Mouse (Mus musculus) thymus, adult 18-20 months (tissue): ENCODE results near the gene Trim28.
A peak's percentile ranks its signal among the peaks of the same experiment; 100 is the strongest.
"Not testable (repeated sequence)": the region's sequence is repeated elsewhere in the genome, so short reads cannot be mapped to it uniquely, and the experiment has no call there.

Experiments used
- DNase-seq, 2 experiments: peaks; one replicate each; pipeline ENCODE4 v3.0.0; 2022; ENCODE audit warnings: mixed read lengths in 2 of 2

The Trim28 gene

DNA sequence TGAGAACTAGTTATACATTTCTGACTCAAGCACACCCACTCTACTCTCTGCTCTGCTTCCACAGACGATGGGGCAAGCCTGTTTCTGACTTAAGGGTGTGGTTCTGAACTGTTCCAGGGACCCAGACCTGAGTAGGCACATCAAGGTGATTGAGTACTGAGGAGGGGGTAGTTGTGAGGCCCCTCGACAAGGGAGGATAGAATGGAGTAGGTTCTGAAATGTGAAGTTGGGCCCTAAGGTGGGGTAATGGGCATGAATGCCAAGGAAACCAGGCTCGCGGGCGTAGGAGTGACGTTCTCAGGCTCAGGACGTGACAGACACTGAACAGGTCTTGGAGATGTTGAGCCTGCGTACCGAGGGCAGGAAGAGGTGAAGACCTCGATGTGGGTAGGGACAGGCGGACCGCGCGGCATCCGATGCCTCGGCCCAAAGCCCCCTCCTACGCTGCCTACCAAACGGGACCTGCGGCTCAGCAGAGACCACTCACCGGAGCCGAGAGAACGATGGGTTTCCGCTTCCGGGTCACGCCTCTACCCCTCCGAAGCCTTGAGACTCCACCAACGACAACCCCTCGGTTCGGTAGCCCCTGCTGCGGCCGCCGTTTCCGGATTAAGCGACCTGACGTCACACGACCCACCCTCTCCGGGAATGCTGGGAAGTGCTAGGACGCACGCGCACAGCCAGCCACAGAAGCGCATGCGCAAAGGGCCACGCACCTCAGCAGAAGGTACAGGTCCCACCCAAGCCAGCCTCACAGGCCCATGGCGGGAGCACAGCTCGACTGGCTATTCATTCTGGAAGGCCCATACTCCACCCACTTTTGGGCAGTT, 35.4 kb downstream of the Trim28 start, which contains the start of gene Chmp2a:
TSS of gene Chmp2a (minus strand) at position 660 of the 830 bp plus-strand sequence.
- DNase-seq: peak; percentile 97 to 98

DNA sequence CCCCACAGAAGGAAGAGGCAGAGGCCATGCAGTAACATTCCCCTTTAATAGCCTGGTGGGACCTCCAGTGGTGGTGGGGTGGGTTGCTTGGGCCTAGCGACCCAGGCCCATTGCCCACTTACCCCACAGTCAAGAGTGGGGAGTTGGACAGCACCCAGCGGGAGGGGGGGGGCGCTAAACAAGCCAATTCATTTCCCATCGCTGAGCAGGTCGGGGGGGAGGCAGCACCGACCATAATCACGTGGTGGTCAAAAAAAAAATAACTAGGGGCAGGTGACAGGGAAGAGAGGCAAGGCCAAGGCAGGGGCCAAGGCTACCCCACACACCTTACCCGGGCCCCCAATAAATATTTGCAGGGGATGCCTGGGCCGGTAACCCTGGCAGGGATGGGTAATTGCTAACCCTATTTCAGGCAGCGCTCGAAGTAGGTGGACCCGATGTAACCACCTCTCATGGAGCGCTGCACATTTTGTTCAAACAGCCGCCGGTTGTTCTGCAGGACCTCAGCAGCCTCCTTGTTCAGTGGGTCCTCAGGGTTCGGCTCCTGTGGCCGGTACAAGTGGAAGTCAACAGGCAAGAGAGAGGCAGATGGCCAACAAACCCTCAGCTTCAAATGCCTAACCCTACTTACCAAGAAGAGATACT, 36.4 kb downstream of the Trim28 start:
- DNase-seq: peak in 1 of 2 experiments; percentile 45

DNA sequence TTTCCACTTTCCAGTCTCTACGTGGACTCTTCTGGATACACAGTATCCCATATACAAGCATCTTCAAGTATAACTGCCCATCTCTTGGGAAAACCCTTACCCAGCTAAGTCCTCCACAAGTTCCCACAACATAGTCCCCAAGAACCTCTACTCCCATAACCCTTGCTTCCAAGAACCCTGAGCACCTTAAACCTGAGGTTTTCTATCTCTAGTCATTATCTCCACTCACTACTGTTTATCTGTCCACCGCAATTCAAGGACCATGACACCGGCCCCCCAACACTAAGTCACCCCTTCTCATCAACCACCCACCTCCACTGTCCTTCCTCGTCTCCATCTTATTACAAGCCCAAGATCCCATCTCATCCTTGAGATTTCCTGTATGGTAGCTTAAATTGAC, 37.9 kb downstream of the Trim28 start:
- no peak for DNase-seq

DNA sequence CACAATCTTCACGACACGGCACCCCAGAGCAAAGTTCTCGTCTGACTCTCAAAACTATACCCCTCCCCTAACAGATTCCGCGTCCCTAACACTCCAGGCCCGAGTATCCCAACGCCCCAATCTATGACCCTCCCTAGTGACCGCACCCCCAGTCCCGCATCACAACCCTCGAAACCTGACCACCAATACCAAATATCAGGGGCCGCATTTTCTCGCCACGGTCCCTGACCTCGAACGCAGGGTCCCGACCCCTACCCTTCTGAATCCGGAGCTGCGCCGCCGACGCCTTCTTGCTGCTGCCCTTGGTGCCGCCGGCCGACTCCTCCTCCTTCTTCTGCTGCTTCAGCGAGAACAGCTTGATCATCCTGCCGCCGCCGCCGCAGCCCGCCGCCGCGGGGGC, 38.5 kb downstream of the Trim28 start:
- DNase-seq: peak in 1 of 2 experiments; percentile 68

GRCm38 (mm10) chr7:13037901-13038555, 39.1 kb downstream of the Trim28 start, which contains the start of gene Ube2m:
Gene Ube2m (minus strand): TSS chr7:13038275.
- peak; percentile 98 to 99 for DNase-seq

GRCm38 (mm10) chr7:13038621-13039169, 39.8 kb downstream of the Trim28 start:
- no peak for DNase-seq

DNA sequence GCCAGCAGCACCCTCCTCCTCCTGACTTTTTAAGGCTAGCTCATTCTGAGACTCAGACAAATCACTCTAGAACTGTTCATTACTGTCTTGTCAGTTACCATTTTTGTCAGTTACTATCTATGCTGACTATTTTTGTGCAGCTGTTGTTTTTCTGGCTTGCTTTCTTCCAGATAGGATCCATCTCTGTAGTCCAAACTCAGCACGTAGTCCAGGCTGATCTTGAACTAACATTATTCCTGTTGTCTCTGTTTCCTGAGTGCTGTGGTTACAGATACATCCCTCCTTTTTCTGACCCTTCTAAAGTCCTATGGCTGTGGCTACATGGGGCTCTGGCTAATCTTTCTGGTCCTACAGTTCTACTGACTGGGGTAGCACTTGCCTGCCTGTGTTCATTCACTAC, 40.3 kb downstream of the Trim28 start:
- no peak for DNase-seq

DNA sequence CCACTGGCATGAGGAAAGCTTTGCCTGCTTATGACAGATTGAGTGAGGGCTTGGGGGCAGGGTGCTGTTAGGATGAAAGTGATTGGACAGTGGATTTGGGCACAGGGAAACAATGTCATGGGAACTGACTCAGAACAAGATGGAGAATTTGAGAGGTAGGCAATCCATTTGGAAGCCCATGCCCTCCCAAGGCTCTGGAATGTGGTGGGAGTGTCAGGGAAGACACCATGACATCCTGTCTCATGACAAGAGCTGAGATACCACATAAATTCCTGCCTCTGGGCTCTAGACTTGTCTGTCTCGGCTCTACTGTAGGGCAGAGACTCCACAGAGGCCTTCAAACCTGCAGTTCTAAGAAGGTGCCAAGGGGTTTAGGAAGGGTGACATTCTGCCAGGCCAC, 42.3 kb downstream of the Trim28 start:
- DNase-seq: no peak

GRCm38 (mm10) chr7:13042511-13042910, 43.6 kb downstream of the Trim28 start:
- no peak for DNase-seq

DNA sequence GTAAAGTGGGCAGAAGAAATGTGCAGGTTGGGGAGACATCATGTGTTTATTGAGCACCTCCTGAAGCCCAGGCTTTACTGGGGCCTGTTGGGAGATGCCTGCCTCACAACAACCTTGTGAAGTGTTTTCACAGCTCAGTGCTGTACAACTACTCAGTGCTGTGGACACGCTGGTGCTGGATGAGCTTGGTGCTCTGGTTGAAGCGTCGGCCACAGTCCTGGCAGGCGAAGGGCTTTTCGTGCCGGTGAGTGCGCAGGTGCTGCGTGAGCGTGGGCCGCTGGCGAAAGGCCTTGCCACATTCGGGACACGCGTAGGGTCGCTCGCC, 44.2 kb downstream of the Trim28 start:
- no peak for DNase-seq

DNA sequence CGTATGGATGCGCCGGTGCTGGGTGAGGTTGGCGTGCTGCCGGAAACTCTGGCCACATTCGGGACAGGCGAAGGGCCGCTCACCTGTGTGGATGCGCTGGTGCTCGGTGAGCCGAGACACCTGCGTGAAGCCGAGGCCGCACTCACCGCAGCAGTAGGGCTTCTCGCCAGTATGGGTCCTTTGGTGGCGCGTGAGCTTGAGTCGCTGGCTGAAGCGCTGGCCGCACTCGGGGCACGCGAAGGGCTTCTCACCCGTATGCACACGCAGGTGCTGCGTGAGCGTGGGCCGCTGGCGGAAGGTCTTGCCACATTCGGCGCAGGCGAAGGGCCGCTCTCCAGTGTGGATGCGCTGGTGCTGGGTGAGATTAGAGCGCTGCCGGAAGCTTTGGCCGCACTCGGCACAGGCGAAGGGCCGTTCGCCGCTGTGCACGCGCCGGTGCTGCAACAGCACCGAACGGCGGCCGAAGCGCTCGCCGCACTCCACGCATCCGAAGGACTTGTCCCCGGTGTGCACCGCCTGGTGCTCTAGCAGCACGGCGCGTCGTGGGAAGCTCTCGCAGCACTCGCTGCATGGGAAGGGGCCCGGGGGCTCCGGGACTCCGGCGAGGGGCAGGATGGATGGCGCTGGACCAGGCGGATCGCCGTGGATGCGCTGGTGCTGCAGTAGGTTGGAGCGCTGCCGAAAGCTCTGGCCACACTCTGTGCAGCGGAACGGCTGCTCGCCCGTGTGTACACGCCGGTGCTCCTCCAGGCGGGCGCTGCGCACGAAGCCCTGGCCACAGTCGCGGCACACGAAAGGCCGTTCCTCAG, 44.7 kb downstream of the Trim28 start:
- DNase-seq: no peak

GRCm38 (mm10) chr7:13044254-13044625, 45.3 kb downstream of the Trim28 start:
- DNase-seq: no peak

DNA sequence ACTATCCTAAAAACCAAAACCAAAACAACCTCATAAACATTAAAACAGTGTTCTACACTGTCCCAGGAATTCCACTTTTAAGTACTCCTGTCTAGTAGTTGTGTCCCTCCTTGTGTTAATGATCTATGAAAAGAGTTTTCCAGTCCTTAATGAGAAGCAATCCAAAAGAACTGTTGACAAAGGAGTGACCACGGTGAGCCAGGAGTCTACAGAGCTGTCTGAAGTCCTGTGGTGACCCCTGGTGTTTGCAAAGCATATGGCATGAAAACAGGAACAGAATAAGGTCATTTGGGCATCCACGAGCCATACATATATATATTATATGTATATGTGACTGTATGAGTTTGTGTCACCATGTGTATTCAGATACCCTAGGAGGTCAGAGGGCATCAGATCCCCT, 47.2 kb downstream of the Trim28 start:
- DNase-seq: no peak

DNA sequence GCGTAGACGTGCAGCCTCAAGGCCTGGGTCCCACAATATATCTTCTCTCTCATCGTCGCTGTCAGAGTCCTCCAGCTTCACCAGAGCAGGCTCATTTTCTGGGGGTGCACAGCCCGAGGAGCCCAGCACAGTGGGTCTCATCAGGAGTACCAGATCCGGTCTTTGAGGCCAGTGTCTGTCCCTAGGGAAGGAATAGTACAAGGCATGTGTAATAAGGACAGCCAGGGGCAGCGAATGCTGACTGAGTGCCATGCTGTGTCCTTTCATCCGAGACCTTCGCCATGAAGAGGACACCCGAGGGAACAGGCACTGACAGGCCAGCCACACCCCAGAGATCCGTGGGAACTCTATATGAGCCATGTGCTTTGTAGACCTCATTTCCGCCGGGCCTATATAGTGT, 54.1 kb downstream of the Trim28 start:
- no peak for DNase-seq

DNA sequence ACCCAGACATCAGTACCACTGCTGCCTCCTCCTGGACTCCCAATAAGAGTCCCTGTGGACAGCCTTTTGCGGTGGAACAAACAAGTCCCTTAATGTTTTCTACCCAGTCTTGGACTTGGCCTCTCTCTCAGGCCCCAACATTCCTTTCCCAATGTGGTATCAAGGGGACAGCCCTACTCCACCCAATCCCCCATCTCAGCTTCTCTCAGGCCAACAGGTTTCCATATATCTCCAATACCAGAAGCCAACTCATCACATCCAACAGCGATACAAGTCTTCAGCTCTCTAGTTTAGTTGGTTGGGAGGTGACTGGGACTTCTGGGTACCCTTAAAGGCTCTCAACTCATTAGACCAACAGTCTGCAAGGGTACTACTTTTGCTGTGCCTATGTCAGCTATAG, 54.6 kb downstream of the Trim28 start:
- no peak for DNase-seq

DNA sequence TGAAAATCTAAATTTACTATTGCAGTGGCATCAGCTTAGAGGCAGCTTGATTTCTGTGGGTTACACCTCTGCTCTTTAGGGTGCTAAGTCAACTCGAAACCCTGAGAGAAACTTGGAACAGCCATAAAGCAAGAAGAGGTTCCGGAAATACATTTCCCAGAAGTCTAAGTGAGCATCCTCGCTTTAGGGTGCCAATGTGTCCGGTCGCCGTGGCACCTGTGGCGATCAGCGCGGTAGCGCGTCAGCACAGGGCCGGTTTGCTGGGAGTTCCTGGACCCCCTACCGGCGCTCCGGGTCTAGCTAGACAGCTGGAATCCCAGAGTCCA, 55.0 kb downstream of the Trim28 start:
- no peak for DNase-seq

DNA sequence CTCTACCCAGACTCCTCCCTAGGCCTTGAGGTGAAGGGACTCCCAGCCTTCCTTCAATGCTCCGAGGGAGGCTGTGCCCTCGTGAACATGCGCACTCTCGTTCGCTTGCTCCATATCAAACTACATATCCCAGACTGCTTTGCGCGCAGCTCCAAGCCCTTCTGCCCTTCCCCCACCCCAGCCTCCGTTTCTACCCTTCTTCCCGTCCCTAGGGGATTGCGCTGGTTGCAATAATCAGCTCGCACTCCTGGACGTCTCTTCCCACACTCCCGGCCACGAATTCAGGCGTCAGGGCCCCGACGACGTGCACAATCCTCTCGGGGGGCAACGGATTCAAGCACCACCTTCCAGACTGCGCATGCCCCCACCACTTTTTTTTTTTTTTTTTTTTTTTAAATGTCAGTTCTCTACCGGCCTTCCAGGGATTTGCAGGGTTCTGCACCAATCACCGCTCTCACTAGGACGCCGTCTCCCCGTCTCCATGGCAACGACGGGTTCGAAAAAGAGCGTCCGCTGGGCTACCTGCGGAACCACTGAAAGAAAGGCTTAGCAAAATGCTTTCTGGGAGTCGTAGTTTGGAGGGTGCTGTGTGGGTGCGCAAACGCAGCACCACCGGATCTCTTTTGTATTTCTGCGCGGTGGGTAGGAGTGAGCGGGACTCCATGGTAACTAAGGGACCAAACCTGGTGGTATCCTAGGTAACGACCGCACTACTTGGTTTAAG, 55.5 kb downstream of the Trim28 start, which contains the start of gene Mzf1:
TSS of gene Mzf1 (minus strand) at position 478 of the 724 bp plus-strand sequence.
- DNase-seq: peak; percentile 88 to 95

GRCm38 (mm10) chr7:13056913-13057700, 58.2 kb downstream of the Trim28 start:
- no peak for DNase-seq

GRCm38 (mm10) chr7:13059536-13059935, 60.6 kb downstream of the Trim28 start:
- no peak for DNase-seq

DNA sequence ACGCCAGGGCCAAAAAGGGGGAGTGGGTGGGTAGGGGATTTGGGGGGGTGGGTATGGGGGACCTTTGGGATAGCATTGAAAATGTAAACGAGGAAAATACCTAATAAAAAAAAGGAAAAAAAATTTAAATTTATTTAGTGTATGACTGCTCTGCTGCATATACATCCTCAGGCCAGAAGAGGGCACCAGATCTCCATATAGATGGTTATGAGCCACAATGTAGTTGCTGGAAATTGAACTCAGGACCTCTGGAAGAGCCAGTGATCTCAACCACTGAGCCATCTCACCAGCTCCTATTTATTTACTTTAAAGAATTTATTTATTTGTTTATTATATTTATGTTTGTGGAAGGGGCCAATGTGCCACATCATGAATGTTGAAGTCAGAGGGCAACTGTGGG, 64.5 kb downstream of the Trim28 start:
- DNase-seq: not testable (repeated sequence)

DNA sequence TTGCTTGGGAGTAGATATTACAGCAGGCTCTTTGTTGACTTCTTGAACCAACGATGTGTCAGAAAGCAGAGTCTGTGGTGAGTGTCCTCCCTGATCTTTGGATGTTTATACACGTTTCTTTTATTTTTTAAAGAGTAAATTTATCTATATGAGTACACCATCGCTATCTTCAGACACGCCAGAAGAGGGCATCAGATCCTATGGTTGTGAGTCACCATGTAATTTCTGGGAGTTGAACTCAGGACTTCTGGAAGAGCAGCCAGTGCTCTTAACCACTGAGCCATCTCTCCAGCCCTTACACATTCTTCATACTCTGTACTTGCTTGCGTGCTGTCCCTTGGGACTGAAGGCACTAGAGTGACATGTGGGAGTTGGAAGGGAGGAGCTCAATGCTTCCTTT, 73.4 kb downstream of the Trim28 start:
- DNase-seq: no peak
